Mouse (Mus musculus) G1E (cell line): ENCODE measurements around the gene Acot11.

ENCODE experiments used
- CTCF ChIP-seq: IDR thresholded peaks from 2 replicates; pipeline ENCODE4 v1.5.1; 2012; ENCODE audit warnings: low read depth, low read length, inconsistent platforms, mixed read lengths
- GATA1 ChIP-seq: IDR thresholded peaks from 2 replicates; pipeline ENCODE4 v1.6.1; 2012; ENCODE audit warnings: borderline replicate concordance, low read length, inconsistent platforms, mixed read lengths
- GATA2 ChIP-seq: IDR thresholded peaks from 2 replicates; pipeline ENCODE4 v1.6.1; 2012; ENCODE audit warnings: low read depth, low read length, inconsistent platforms, borderline replicate concordance
- TAL1 ChIP-seq: conservative IDR thresholded peaks from 2 replicates; pipeline ENCODE4 v1.6.1; 2012; ENCODE audit warnings: low read depth, low read length, inconsistent platforms, mixed read lengths

DNA sequence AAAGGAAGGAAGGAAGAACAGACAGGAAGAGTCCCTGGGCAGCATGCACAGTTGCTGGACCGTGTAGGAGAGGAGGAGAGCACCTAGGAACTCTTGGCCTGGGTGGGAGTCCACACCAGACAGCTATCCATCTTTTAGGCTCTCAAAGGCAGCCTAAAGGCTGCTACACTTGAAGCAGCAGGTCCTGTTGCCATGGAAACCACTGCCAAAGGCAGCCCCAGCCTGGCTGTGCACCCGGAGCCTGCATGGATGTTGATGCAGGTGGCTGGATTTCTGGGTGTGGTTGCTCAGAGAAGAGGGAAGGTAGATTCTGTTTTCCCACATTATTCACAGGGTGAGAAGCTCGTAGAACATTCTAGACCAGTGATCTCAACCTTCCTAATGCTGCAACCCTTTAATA, 27.8 kb downstream of the Acot11 start:
- TF ChIP-seq CTCF (no peak), GATA2 (no peak), GATA1 (no peak), TAL1 (no peak)
